Mouse (Mus musculus): ENCODE measurements around the gene Cend1. TPM values are rescaled to one million over a fixed set of nuclear protein-coding genes. Genes with fewer than 3 reads are reported as not detected.

Gene Cend1
- polyA plus RNA-seq, 1 experiment from 2014 or later = 20.5 TPM

DNA sequence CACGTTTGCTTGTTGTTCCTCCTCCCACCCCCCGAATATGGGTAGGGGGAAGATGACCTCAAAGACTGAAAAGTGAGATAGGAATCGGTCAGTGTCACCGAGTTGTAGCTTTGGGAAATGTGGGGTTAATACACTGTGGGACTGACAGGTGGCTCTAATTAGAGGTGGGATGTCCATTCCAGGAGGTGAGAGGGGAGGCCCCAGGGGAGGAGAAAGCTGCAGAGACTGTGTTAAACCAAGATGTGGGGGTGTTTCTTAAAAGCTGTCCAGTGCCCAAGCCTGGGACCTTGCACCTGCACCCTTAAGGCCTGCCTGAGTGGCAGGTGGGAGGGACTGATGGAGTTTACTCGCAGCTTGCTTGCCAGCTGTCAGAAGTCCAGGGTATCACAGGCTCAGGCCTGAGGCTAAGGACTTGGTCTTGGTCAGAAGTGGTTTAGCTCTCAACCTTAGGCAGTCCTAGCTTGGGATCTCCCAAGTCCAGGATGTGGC is 33.1 kb upstream of the Cend1 start:
- Histone ChIP-seq H3K9me3 (no peaks in the 10 kb centered on the region), H3K4me1 (peaks cover 30% of the 10 kb centered on the region), H3K4me2 (peak overlapping the region; percentile 58; the same call in 1 of the 2 replicates), H3K36me3 (replicated peaks) (peaks cover 12% of the 10 kb centered on the region; the same call in 1 of the 2 replicates), H3K9ac (no peak overlapping the region), H3K27me3 (peaks cover 84% of the 10 kb centered on the region), H3K27ac (no peak overlapping the region), H3K4me3 (replicated peaks) (peak overlapping the region; percentile 38)
- WGBS = 17% methylated on average over 5 of the region's 5 CpGs
- ATAC-seq (ENCODE audit: low FRiP score) = no peak

DNA sequence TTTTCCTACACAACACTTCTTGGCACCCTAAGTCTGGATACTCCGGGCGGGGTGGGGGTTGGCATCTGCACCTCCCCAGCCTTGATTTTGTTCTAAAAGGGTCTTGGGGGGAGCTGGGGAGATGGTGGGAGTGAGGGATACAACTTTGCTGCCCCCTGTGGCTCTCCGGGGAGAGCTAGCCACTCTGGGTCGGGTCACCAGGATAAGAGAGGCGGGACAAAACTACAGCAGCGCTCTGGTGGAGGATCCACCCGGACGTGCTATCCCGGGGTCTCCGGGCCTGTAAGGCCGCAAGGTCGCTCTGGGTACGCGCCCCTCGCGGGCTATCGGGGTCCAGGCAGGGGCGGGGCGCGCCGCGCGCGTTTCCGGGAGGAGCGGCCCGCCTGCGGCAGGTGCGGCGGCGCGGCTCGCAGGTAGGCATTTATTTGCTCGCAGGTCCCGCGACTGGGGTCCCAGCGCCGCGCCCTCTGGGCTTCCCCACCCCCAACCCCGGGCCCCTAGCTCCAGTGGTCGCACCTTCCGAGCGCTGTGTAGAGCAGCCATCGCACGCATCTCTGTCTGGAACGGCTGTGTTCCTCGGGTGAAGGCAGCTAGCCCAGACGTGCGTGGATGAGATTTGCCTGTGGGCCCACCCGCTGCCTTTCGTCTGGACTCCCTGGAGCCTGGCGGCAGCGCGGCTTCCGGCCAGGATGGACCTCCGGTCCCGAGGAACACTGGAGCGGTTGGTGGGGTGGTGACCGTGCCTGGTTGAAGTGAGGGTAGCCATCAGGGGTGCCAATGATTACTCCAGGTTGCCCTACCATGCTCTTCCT is 32.4 kb upstream of the Cend1 start:
- ATAC-seq (ENCODE audit: low FRiP score) = no peak
- Histone ChIP-seq H3K4me2 (peak overlapping the region; percentile 58), H3K4me3 (replicated peaks) (peak overlapping the region; percentile 38), H3K4me1 (peaks cover 25% of the 10 kb centered on the region), H3K27ac (no peak overlapping the region), H3K36me3 (replicated peaks) (peaks cover 12% of the 10 kb centered on the region; the same call in 1 of the 2 replicates), H3K27me3 (peaks cover 81% of the 10 kb centered on the region), H3K9me3 (no peaks in the 10 kb centered on the region), H3K9ac (peak overlapping the region; percentile 47)
- WGBS = 3% methylated on average over 52 of the region's 59 CpGs

DNA sequence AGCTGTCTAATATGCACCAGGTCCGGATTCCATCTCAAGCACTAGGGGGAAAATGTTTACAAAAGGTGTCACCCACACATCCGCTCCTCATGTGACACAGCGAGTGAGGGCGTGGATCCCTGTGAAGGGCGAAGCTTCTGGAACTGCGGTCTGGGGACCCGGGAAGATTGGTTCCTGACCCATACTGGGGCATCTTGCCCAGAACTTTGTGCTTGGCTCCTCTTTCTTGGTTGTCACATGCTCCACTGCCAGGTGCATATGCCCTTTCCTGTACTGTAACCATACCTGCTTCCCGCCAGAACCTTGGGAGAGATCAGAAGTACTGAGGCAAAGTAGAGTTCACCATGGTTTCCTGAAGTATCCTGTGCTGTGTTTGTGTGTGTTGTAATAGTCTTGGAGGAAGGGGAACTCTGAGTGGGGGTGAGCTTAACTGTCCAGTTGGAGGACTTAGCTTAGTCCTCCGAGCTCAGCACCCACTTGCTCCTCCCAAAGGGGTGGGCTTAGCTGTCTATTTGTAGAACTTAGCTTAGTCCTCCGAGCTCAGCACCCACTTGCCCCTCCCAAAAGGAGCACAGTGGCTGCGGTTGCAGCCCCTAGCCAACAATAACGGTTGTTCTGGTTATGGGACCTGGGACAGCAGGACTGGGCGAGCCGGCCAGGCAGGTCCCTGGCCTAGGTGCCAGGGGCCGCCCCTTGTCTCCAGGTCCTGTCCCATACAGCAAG is 31.3 kb upstream of the Cend1 start, which contains the start of gene Cracr2b:
Cracr2b (plus strand) TSS at position 704 of the 723 bp plus-strand sequence.
- Histone ChIP-seq H3K27me3 (peaks cover 74% of the 10 kb centered on the region), H3K36me3 (replicated peaks) (peaks cover 12% of the 10 kb centered on the region; the same call in 1 of the 2 replicates), H3K4me1 (peaks cover 35% of the 10 kb centered on the region), H3K9me3 (no peaks in the 10 kb centered on the region), H3K27ac (no peak within 1 kb of the TSS), H3K4me3 (replicated peaks) (peak within 1 kb of the TSS; percentile 38), H3K4me2 (peak within 1 kb of the TSS; percentile 58), H3K9ac (peak within 1 kb of the TSS; percentile 47)
- WGBS = 75% methylated on average over 15 of the region's 15 CpGs
- ATAC-seq (ENCODE audit: low FRiP score) = no peak

DNA sequence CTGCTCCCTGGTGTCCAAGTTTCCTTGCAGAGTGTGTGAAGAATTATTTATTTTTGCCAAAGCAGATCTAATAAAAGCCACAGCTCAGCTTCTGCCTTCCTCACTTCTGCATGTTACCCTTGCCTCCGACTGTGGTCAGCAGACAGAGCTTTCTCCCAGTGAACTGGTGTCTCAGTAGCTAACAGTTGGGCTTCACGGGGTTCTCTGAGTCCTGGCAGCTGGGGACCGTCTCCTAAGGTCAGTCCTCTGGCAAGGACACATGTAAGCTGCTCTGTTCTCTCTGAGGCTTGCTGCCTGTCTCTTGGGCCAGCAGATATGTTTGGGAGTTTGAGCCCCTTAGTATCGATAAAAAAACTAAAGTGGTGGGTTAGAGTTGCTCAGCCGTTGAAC is 30.7 kb upstream of the Cend1 start:
- H3K27me3 ChIP-seq = peaks cover 69% of the 10 kb centered on the region
- H3K36me3 ChIP-seq (replicated peaks) = peaks cover 12% of the 10 kb centered on the region; the same call in 1 of the 2 replicates
- no peak overlapping the region for H3K9ac ChIP-seq
- 80% methylated on average over 5 of the region's 5 CpGs for WGBS
- no peak overlapping the region for H3K27ac ChIP-seq
- H3K9me3 ChIP-seq = no peaks in the 10 kb centered on the region
- H3K4me3 ChIP-seq (replicated peaks) = no peak overlapping the region
- H3K4me2 ChIP-seq = no peak overlapping the region
- H3K4me1 ChIP-seq = peaks cover 34% of the 10 kb centered on the region
- ATAC-seq (ENCODE audit: low FRiP score) = no peak

DNA sequence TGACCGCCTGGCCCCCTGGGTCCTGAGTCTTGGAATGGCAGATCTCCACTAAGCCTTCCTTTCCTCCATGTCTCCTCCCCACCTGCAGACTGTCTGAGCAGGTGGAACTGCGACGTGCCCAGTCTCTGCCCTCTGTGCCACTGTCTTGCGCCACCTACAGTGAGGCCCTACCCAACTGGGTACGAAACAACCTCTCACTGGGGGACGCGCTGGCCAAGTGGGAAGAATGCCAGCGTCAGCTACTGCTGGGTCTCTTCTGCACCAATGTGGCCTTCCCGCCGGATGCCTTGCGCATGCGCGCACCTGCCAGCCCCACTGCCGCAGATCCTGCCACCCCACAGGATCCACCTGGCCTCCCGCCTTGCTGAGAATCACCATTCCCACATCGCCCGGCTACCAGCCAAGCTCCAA is 30.0 kb upstream of the Cend1 start:
- no peak overlapping the region for H3K4me2 ChIP-seq
- no peak overlapping the region for H3K9ac ChIP-seq
- H3K4me1 ChIP-seq = peaks cover 34% of the 10 kb centered on the region
- no peak overlapping the region for H3K4me3 ChIP-seq (replicated peaks)
- no peak overlapping the region for H3K27ac ChIP-seq
- 92% methylated on average over 17 of the region's 17 CpGs for WGBS
- peaks cover 12% of the 10 kb centered on the region; the same call in 1 of the 2 replicates for H3K36me3 ChIP-seq (replicated peaks)
- H3K27me3 ChIP-seq = peaks cover 62% of the 10 kb centered on the region
- ATAC-seq (ENCODE audit: low FRiP score) = no peak
- H3K9me3 ChIP-seq = no peaks in the 10 kb centered on the region

DNA sequence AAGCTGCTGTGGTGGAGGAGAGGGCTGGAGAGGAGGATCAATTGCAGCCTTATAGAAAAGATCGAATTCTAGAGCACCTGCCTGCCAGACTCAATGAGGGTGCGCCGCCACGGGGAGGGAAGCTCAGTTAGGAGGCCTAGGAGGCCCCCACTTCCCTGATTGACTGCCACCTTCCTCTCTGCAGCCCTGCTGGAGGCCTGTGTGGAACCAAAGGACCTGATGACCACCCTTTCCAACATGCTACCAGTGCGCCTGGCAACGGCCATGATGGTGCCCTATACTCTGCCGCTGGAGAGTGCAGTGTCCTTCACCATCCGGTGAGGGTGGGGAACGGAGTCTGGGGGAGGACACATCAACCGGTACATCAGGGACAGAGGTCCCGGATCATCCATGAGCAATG is 29.4 kb upstream of the Cend1 start:
- Histone ChIP-seq H3K9ac (no peak overlapping the region), H3K4me2 (no peak overlapping the region), H3K27ac (no peak overlapping the region), H3K27me3 (peaks cover 55% of the 10 kb centered on the region), H3K9me3 (no peaks in the 10 kb centered on the region), H3K4me3 (replicated peaks) (no peak overlapping the region), H3K4me1 (peaks cover 34% of the 10 kb centered on the region), H3K36me3 (replicated peaks) (peaks cover 12% of the 10 kb centered on the region; the same call in 1 of the 2 replicates)
- no peak for ATAC-seq (ENCODE audit: low FRiP score)
- WGBS = 90% methylated on average over 11 of the region's 11 CpGs

DNA sequence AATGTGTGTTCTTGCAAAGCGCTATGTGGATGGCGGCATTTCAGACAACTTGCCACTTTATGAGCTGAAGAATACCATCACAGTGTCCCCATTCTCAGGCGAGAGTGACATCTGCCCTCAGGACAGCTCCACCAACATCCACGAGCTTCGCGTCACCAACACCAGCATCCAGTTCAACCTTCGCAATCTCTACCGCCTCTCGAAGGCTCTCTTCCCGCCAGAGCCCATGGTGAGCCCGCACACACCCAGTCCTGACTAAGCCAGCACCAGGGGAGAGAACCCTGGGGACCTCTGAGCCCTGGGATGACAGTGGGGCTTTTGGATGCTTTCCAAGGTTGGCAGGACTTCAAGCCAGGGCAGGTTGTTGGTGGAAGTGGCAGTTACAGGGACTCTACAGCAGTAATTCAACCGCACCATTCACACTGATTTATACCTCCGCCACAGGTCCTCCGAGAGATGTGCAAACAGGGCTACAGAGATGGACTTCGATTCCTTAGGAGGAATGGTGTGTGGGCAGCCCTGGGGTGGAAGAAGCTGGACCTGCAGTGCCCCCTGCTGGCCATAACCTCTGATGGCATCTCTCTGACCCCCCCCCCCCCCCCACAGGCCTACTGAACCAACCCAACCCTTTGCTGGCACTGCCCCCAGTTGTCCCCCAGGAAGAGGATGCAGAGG is 28.8 kb upstream of the Cend1 start:
- Histone ChIP-seq H3K9me3 (no peaks in the 10 kb centered on the region), H3K4me2 (no peak overlapping the region), H3K4me3 (replicated peaks) (no peak overlapping the region), H3K36me3 (replicated peaks) (peaks cover 12% of the 10 kb centered on the region; the same call in 1 of the 2 replicates), H3K27ac (no peak overlapping the region), H3K9ac (no peak overlapping the region), H3K27me3 (peaks cover 50% of the 10 kb centered on the region), H3K4me1 (peaks cover 34% of the 10 kb centered on the region)
- WGBS = 75% methylated on average over 15 of the region's 15 CpGs
- no peak for ATAC-seq (ENCODE audit: low FRiP score)

DNA sequence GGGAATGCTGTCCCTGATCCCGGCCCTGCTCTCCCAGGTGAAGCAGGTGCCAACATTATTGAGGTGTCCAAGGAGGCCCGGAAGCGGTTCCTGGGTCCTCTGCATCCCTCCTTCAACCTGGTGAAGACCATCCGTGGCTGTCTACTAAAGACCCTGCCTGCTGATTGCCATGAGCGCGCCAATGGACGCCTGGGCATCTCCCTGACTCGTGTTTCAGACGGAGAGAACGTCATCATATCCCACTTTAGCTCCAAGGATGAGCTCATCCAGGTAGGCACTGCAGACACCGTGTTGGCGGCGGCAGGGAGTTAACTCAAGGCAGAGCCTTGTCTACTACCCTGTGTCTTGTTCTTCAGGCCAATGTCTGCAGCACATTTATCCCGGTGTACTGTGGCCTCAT is 27.9 kb upstream of the Cend1 start:
- Histone ChIP-seq H3K4me2 (no peak overlapping the region; the same call in 1 of the 2 replicates), H3K27me3 (peaks cover 41% of the 10 kb centered on the region), H3K4me1 (peaks cover 31% of the 10 kb centered on the region), H3K27ac (no peak overlapping the region), H3K36me3 (replicated peaks) (peaks cover 14% of the 10 kb centered on the region), H3K4me3 (replicated peaks) (no peak overlapping the region), H3K9me3 (no peaks in the 10 kb centered on the region), H3K9ac (no peak overlapping the region)
- 94% methylated on average over 14 of the region's 14 CpGs for WGBS
- ATAC-seq (ENCODE audit: low FRiP score) = no peak

DNA sequence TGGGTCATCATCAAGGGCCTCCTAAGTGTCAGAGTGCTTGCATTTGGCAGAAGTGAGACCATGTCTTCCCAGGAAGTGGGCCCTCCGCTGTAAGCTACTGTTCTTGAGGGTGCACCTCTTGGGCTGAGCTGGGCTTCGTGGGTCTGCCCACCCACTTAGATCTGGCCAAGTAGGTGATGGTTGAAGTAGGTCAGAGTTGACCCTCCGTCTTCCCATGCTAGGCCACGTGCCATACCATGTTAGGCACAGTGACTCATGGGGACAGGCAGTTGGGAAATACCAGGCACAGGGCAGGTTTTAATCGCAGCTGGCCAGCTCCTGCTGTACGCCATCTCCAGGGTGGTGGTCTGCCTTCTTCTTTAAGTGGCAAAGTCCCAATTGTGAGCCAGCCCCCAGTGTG is 27.4 kb upstream of the Cend1 start:
- WGBS = 90% methylated on average over 6 of the region's 6 CpGs

DNA sequence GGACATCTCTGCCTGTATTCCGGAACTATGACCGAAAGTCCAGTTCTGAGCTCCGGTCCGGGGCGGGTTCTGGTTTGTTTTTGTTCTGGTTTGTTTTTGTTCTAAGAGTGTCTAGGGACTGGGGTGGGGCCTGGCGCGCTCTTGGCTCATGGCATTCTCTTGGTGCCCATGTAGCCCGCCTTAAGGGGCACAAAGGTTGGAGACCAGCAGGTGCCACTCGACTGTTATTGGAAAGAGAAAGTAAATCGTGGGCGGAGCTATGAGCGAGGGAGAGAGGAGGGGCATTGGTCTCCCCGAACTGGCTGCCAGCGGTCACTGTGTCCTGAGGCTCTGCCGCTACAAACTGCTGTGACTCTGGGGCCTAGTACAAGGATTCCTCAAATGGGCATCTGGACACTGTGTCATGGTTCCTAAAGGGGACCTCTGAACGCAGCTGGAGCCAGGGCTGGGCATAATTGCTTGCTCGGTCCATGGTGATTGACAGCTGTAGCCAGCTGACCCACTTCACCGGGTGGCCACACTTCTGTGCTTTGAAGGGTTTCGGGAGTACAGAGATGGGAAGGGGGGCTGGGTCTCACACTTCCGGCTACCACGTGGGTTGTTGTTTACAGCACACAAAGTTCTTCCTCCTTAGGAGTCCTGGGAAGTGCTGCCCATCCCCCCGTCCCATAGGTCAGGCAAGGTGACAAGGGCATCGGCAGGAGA is 26.5 kb upstream of the Cend1 start:
- H3K9ac ChIP-seq = peak overlapping the region; percentile 73
- peaks cover 29% of the 10 kb centered on the region for H3K36me3 ChIP-seq (replicated peaks)
- peak overlapping the region; percentile 51 for H3K4me3 ChIP-seq (replicated peaks)
- ATAC-seq (ENCODE audit: low FRiP score) = peak; percentile 40
- H3K4me2 ChIP-seq = peak overlapping the region; percentile 85
- under 1% methylated on average over 23 of the region's 23 CpGs for WGBS
- peaks cover 26% of the 10 kb centered on the region for H3K27me3 ChIP-seq
- H3K9me3 ChIP-seq = no peaks in the 10 kb centered on the region
- peaks cover 21% of the 10 kb centered on the region for H3K4me1 ChIP-seq
- peak overlapping the region; percentile 74; the same call in 1 of the 2 replicates for H3K27ac ChIP-seq

More for the DNA sequence above, 27.4 kb upstream of the Cend1 start:
- peaks cover 19% of the 10 kb centered on the region for H3K36me3 ChIP-seq (replicated peaks)
- peaks cover 36% of the 10 kb centered on the region for H3K27me3 ChIP-seq
- H3K9me3 ChIP-seq = no peaks in the 10 kb centered on the region
- peaks cover 26% of the 10 kb centered on the region for H3K4me1 ChIP-seq
- ATAC-seq (ENCODE audit: low FRiP score) = no peak
- no peak overlapping the region for H3K27ac ChIP-seq
- H3K4me3 ChIP-seq (replicated peaks) = no peak overlapping the region
- H3K9ac ChIP-seq = no peak overlapping the region
- H3K4me2 ChIP-seq = peak overlapping the region; percentile 85

DNA sequence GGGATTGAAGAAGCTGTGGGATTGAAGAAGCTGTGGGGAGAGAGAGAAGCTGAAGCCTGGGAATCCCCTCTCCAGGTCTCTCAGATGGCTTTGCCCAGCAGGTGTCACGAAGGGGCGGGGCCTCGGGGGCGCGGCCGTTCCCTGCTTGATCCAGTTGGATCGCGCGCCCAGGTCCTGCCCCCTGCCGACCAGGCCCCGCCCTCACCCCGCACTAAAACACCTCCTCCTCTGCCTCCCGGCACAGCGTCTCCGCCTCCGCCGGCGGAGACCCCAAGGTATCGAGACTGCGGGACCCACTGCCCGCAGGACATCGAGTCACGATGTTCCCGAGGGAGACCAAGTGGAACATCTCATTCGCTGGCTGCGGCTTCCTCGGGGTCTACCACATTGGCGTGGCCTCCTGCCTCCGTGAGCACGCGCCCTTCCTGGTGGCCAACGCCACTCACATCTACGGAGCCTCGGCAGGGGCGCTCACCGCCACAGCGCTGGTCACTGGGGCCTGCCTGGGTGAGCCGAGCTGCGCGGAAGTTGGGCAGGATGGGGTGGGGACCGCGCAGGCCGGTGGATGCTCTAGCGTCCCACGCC is 25.8 kb upstream of the Cend1 start, which contains the start of gene Pnpla2:
Pnpla2 (plus strand) TSS at position 232 of the 585 bp plus-strand sequence.
- peak; percentile 83 for ATAC-seq (ENCODE audit: low FRiP score)
- under 1% methylated on average over 45 of the region's 45 CpGs for WGBS
- H3K27ac ChIP-seq = peak within 1 kb of the TSS; percentile 74; the same call in 1 of the 2 replicates

More for the DNA sequence above, 25.8 kb upstream of the Cend1 start, which contains the start of gene Pnpla2:
- H3K4me1 ChIP-seq = peaks cover 21% of the 10 kb centered on the region
- peak within 1 kb of the TSS; percentile 51 for H3K4me3 ChIP-seq (replicated peaks)
- peak within 1 kb of the TSS; percentile 73 for H3K9ac ChIP-seq
- peaks cover 19% of the 10 kb centered on the region for H3K27me3 ChIP-seq
- no peaks in the 10 kb centered on the region for H3K9me3 ChIP-seq
- H3K36me3 ChIP-seq (replicated peaks) = peaks cover 36% of the 10 kb centered on the region
- peak within 1 kb of the TSS; percentile 85 for H3K4me2 ChIP-seq
